Mouse (Mus musculus) cerebellum, adult 2 months (tissue): ENCODE results near the gene Tle2. TPM values are rescaled to one million over a fixed set of nuclear protein-coding genes. Genes with fewer than 3 reads are reported as not detected.
A peak's percentile ranks its signal among the peaks of the same experiment; 100 is the strongest.

Experiments
- DNase-seq, 2 experiments: peaks; one replicate each; pipeline ENCODE4 v3.0.0; 2021
- H3K27ac ChIP-seq: fragments of 200-500 bp; 2 replicates; pipeline ENCODE4 v1.5.1; 2012; ENCODE audit warnings: low read length, control low read depth, inconsistent platforms; ENCODE audit not compliant: insufficient read depth
- H3K27me3 ChIP-seq: fragments of 200-500 bp; 2 replicates; pipeline ENCODE4 v1.6.1; 2012; ENCODE audit warnings: inconsistent platforms, mild to moderate bottlenecking, low read length, moderate library complexity; ENCODE audit not compliant: control insufficient read depth, insufficient read depth
- H3K4me1 ChIP-seq: fragments of 200-500 bp; 2 replicates; pipeline ENCODE4 v1.6.1; 2011; ENCODE audit warnings: low read length; ENCODE audit not compliant: control insufficient read depth, insufficient read depth
- H3K4me3 ChIP-seq: fragments of 200-500 bp; replicated peaks from 2 replicates; pipeline ENCODE3; 2011; ENCODE audit warnings: mild to moderate bottlenecking, low read depth, low read length, control low read depth; ENCODE audit not compliant: insufficient read depth
- CTCF ChIP-seq: fragments of 200-500 bp; IDR thresholded peaks from 2 replicates; pipeline ENCODE4 v1.5.1; 2011; ENCODE audit warnings: low read depth, mild to moderate bottlenecking, control low read depth, low read length, moderate library complexity, borderline replicate concordance; ENCODE audit not compliant: insufficient read depth
- POLR2A ChIP-seq: fragments of 200-500 bp; IDR thresholded peaks from 2 replicates; pipeline ENCODE4 v1.6.1; 2011; ENCODE audit warnings: low read length, control low read depth, borderline replicate concordance; ENCODE audit not compliant: insufficient read depth
- WGBS: fragments of 180-500 bp; shearing (Covaris S2); methylation state at CpG from one replicate; pipeline ENCODE4 v1.1.7; 2018; 5-methylcytosine and 5-hydroxymethylcytosine counted together
- polyA plus RNA-seq: library from polyadenylated mRNA; depleted of rRNA; stranded (reverse); fragments of >200 nt; gene quantifications from 2 replicates; pipeline ENCODE4 v1.2.3, GENCODE M21; 2012

The Tle2 gene
- polyA plus RNA-seq, 1 experiment = 282 TPM

- 43% methylated on average over 1 of the region's 1 CpGs for whole genome bisulfite sequencing
- Histone ChIP-seq H3K4me1 (peaks cover 7% of the 10 kb centered on the region; the same call in 1 of the 2 replicates), H3K27ac (no peak overlapping the region), H3K4me3 (no peak overlapping the region), H3K27me3 (no peaks in the 10 kb centered on the region)
- no peak for DNase-seq
- TF ChIP-seq POLR2A = no peak
- no peak for TF ChIP-seq CTCF
Measured at GRCm38 (mm10) chr10:81557491-81557890, 16.9 kb upstream of the Tle2 start.

- peak; percentile 47 for TF ChIP-seq POLR2A
- no peak for TF ChIP-seq CTCF
- peak; percentile 88 for DNase-seq
- no peaks in the 10 kb centered on the region for H3K27me3 ChIP-seq
- H3K27ac ChIP-seq = peak within 1 kb of the TSS; percentile 95
- peaks cover 20% of the 10 kb centered on the region; the same call in 1 of the 2 replicates for H3K4me1 ChIP-seq
- WGBS = 0% methylated on average over 39 of the region's 53 CpGs
- peak within 1 kb of the TSS; percentile 94 for H3K4me3 ChIP-seq
Measured at GRCm38 (mm10) chr10:81559163-81559626, 15.2 kb upstream of the Tle2 start, which contains the start of gene Aes. Gene Aes, plus strand, starts transcription at chr10:81559488.

DNA sequence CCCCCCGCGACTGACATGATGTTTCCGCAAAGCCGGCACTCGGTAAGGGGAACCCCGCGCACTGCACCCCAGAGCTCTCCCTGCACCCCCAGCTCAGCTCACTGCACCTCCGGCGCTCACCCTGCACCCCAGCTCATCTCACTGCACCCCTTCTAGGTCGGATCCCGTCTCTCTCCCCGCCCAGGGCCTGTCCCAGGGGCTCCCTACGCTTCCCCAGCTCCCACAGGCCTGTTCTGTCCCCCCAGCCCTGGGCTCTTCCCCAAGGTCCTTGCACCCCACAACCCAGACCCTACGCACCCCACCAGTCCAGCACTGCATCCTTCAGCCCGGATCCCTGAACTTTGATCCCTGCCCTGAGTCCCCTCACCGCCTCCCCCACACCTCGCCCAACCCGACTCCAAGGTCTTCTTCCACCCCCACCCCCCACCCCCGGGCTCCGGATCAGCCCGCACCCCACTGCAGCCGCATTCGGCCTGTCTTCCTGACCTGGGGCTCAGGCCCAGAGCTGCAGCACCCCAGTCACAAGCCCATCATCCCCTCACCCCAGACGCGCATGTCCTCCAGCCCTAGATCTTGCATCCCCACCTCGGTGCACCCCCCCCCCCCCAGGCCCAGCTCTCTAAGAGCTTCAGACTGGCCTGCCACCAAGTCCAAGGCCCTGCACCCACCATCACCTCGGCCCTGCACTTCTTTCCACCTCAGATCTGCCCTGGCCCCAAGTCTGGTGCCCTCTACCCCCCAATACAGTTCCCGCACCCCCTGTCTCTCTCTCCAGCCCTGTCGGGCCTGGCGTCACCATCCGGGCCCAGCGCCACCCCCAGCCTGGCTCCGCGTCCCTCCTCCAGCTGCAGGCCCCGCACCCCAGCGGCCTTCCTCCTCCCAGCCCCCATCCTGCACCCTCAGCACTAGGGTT is 14.5 kb upstream of the Tle2 start:
- WGBS = 1% methylated on average over 35 of the region's 36 CpGs
- Histone ChIP-seq H3K4me1 (peaks cover 25% of the 10 kb centered on the region; the same call in 1 of the 2 replicates), H3K27me3 (no peaks in the 10 kb centered on the region), H3K4me3 (peak overlapping the region; percentile 91), H3K27ac (peak overlapping the region; percentile 95)
- DNase-seq = peak; percentile 78 to 81
- TF ChIP-seq POLR2A (peak; percentile 33; the same call in 1 of the 2 replicates), CTCF (no peak)

DNA sequence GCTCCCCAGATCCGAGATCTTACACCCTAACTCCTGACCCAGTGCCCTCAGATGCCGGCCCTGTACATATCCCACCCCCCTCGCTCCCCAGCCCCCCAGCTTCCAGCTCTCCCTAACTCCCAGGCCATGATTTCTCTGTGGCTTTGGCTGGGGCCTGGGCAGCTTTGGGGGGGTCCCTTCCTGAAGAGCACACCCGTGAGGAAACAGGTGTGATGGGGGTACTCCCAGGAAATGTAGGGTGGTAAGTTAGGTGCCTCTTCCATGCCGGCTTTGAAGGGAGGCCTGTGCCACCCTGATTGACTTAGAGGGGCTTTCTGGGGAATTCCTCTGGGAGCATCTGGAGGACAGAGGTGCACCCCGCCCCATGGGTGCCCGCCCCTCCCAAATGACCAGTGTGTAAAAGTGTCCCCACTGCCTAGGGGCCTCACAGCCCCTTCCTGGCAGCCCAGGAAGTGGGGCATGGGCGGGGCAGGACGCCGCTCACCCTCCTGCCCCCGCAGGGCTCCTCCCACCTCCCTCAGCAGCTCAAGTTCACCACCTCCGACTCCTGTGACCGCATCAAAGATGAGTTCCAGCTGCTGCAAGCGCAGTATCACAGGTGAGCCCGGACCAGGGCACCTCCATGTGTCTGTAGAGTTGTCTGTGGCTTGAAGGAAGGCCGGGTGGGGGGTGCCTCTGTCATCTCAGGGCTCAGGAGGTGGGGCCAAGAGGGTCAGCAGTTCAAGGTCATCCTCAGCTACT is 13.5 kb upstream of the Tle2 start:
- no peak for TF ChIP-seq CTCF
- no peak for TF ChIP-seq POLR2A
- peak overlapping the region; percentile 91 for H3K4me3 ChIP-seq
- peaks cover 31% of the 10 kb centered on the region for H3K4me1 ChIP-seq
- 27% methylated on average over 16 of the region's 16 CpGs for WGBS
- DNase-seq = no peak
- peak overlapping the region; percentile 80 for H3K27ac ChIP-seq
- no peaks in the 10 kb centered on the region for H3K27me3 ChIP-seq

DNA sequence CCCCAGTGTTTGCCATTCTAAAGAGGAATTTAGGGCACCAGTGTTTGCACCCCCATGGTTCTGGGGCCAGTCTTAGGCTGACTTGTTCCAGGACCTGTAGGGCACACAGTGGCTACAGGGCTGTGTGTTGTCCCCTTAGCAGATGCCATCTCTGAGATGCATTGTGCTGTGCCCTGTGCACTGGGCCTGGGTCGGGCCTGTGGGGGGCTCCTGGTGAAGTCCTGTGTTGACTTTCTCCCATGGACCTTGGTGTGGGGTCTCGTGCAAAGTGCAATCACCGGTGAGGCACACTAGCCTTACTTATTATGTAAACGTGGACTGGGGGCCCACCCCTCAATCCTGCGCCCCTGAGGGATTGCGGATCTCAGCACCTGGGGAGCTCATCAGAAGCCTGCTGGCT is 11.9 kb upstream of the Tle2 start:
- H3K4me3 ChIP-seq = no peak overlapping the region
- peaks cover 31% of the 10 kb centered on the region for H3K4me1 ChIP-seq
- H3K27me3 ChIP-seq = no peaks in the 10 kb centered on the region
- H3K27ac ChIP-seq = no peak overlapping the region
- TF ChIP-seq CTCF (no peak), POLR2A (no peak)
- DNase-seq = no peak
- whole genome bisulfite sequencing = 72% methylated on average over 6 of the region's 6 CpGs

- TF ChIP-seq POLR2A = no peak
- TF ChIP-seq CTCF = no peak
- no peak overlapping the region for H3K4me3 ChIP-seq
- WGBS = 38% methylated on average over 6 of the region's 6 CpGs
- DNase-seq = no peak
- no peaks in the 10 kb centered on the region for H3K27me3 ChIP-seq
- H3K27ac ChIP-seq = no peak overlapping the region
- peaks cover 33% of the 10 kb centered on the region for H3K4me1 ChIP-seq
Measured at GRCm38 (mm10) chr10:81563481-81563880, 10.9 kb upstream of the Tle2 start.

- H3K4me3 ChIP-seq = peak overlapping the region; percentile 16
- TF ChIP-seq POLR2A = no peak
- TF ChIP-seq CTCF = no peak
- H3K4me1 ChIP-seq = peaks cover 40% of the 10 kb centered on the region
- H3K27ac ChIP-seq = no peak overlapping the region
- peak; percentile 58 to 62 for DNase-seq
- 1% methylated on average over 10 of the region's 10 CpGs for WGBS
- H3K27me3 ChIP-seq = no peaks in the 10 kb centered on the region
Measured at GRCm38 (mm10) chr10:81564216-81564615, 10.1 kb upstream of the Tle2 start.
